Mouse (Mus musculus) liver, embryonic 13.5 days (tissue): ENCODE data around the gene Lmntd1. TPM values are rescaled to one million over a fixed set of nuclear protein-coding genes. Genes with fewer than 3 reads are reported as not detected.

Experiments used
- ATAC-seq: fragments of 200-750 bp; cut with Nextera tagmentation; 2 replicates; pipeline ENCODE4 v1.8.0; 2017; ENCODE audit warnings: low read depth, mild to moderate bottlenecking, moderate number of reproducible peaks, moderate library complexity
- DNase-seq: peaks from one replicate; pipeline ENCODE4 v3.0.0; 2022
- H3K27ac ChIP-seq: fragments of 300-500 bp; sonication (generic); 2 replicates; pipeline ENCODE4 v1.5.1; 2015; ENCODE audit warnings: moderate library complexity, mild to moderate bottlenecking, inconsistent platforms
- H3K27me3 ChIP-seq: fragments of 300-500 bp; sonication (generic); 2 replicates; pipeline ENCODE4 v1.6.1; 2015; ENCODE audit warnings: mild to moderate bottlenecking, inconsistent platforms
- H3K36me3 ChIP-seq: fragments of 300-500 bp; sonication (generic); 2 replicates; pipeline ENCODE4 v1.6.1; 2015; ENCODE audit warnings: mild to moderate bottlenecking, inconsistent platforms
- H3K4me1 ChIP-seq: fragments of 300-500 bp; sonication (generic); replicated peaks from 2 replicates; pipeline ENCODE4 v1.6.1; 2015; ENCODE audit warnings: inconsistent platforms
- H3K4me2 ChIP-seq: fragments of 300-500 bp; sonication (generic); 2 replicates; pipeline ENCODE4 v1.6.1; 2015; ENCODE audit warnings: inconsistent platforms, mild to moderate bottlenecking, moderate library complexity
- H3K4me3 ChIP-seq: fragments of 300-500 bp; sonication (generic); replicated peaks from 2 replicates; pipeline ENCODE4 v1.5.1; 2015; ENCODE audit warnings: mild to moderate bottlenecking, inconsistent platforms
- H3K9ac ChIP-seq: fragments of 300-500 bp; sonication (generic); 2 replicates; pipeline ENCODE4 v1.6.1; 2015; ENCODE audit warnings: mild to moderate bottlenecking, inconsistent platforms
- H3K9me3 ChIP-seq: fragments of 300-500 bp; sonication (generic); replicated peaks from 2 replicates; pipeline ENCODE4 v1.6.1; 2016; ENCODE audit warnings: inconsistent platforms
- WGBS: fragments of 180-500 bp; shearing (Covaris S2); methylation state at CpG from one replicate; pipeline ENCODE4 v1.1.7; 2015; ENCODE audit not compliant: insufficient replicate concordance; 5-methylcytosine and 5-hydroxymethylcytosine counted together
- polyA plus RNA-seq: library from polyadenylated mRNA; unstranded; fragments of >200 nt; fragmentation: Nextera tagmentation; extraction: Ambion mirVana; gene quantifications from 2 replicates; pipeline ENCODE4 v1.2.1, GENCODE M21; 2015

Lmntd1 gene
- polyA plus RNA-seq, 1 experiment from 2014 or later, result not detected

- ATAC-seq (no peak), DNase-seq (no peak)
- 55% methylated on average over 4 of the region's 4 CpGs for WGBS
- no peaks in the 10 kb centered on the region for H3K4me1 ChIP-seq
- no peaks in the 10 kb centered on the region for H3K9me3 ChIP-seq
- H3K27me3 ChIP-seq, result no peaks in the 10 kb centered on the region
- H3K9ac ChIP-seq, result no peak overlapping the region
- no peak overlapping the region for H3K4me3 ChIP-seq
- no peak overlapping the region for H3K4me2 ChIP-seq
- no peak overlapping the region for H3K27ac ChIP-seq
- no peaks in the 10 kb centered on the region for H3K36me3 ChIP-seq
Measured at GRCm38 (mm10) chr6:145478821-145479271, 135.3 kb downstream of the Lmntd1 start.

- H3K27ac ChIP-seq, result no peak overlapping the region
Measured at GRCm38 (mm10) chr6:145477367-145477905, 136.7 kb downstream of the Lmntd1 start.

GRCm38 (mm10) chr6:145471638-145472247 is 142.4 kb downstream of the Lmntd1 start:
- DNase-seq (no peak), ATAC-seq (no peak)
- WGBS, result 70% methylated on average over 11 of the region's 11 CpGs
- Histone ChIP-seq H3K9me3 (0 out of 2 replicates have a peak, but pooled peaks cover 4% of the 10 kb centered on the region), H3K27ac (no peak overlapping the region), H3K9ac (no peak overlapping the region), H3K36me3 (no peaks in the 10 kb centered on the region), H3K4me1 (no peaks in the 10 kb centered on the region), H3K27me3 (no peaks in the 10 kb centered on the region), H3K4me2 (no peak overlapping the region), H3K4me3 (no peak overlapping the region)

More at GRCm38 (mm10) chr6:145477367-145477905, 136.7 kb downstream of the Lmntd1 start:
- no peaks in the 10 kb centered on the region for H3K4me1 ChIP-seq
- H3K36me3 ChIP-seq, result no peaks in the 10 kb centered on the region
- H3K4me2 ChIP-seq, result no peak overlapping the region
- DNase-seq (no peak), ATAC-seq (no peak)
- WGBS, result 59% methylated on average over 10 of the region's 10 CpGs
- H3K9me3 ChIP-seq, result no peaks in the 10 kb centered on the region
- no peaks in the 10 kb centered on the region for H3K27me3 ChIP-seq
- no peak overlapping the region for H3K9ac ChIP-seq
- no peak overlapping the region for H3K4me3 ChIP-seq

DNA sequence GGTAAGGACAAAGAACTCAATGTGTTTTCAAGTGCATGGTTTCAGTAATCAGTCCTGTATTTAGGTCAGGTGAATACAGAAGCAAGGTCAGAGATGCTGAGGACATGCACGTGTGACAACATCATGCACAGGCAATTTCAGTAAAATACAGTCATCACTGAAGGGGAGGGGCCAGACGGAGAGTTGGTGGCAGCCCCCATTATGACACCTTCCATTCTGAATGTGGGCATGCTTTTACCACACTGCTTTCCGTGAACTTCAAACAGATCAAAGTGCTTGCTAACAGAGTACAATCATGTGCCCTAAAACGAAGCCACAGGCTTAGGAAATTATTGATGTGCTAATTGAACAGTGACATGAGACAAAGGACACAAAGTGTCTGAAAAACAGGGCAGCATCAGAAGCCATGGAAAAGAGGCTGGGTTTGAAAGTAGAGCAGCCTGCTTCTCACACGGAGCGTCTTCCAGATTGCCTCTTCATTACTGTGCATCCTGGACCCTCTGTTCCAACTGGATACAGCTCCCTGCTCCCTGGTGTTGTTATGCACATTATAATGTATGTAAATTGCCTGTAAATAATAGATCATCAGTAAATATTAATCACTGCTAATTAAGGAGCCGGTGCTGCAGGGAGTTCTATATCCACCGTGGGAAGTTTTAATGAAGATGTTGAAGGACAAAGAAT is 144.7 kb downstream of the Lmntd1 start:
- Histone ChIP-seq H3K27ac (no peak overlapping the region), H3K4me1 (no peaks in the 10 kb centered on the region), H3K4me3 (no peak overlapping the region), H3K36me3 (no peaks in the 10 kb centered on the region), H3K4me2 (no peak overlapping the region), H3K9me3 (0 out of 2 replicates have a peak, but pooled peaks cover 4% of the 10 kb centered on the region), H3K27me3 (no peaks in the 10 kb centered on the region), H3K9ac (no peak overlapping the region)
- DNase-seq (no peak), ATAC-seq (no peak)
- 67% methylated on average over 8 of the region's 8 CpGs for WGBS

DNA sequence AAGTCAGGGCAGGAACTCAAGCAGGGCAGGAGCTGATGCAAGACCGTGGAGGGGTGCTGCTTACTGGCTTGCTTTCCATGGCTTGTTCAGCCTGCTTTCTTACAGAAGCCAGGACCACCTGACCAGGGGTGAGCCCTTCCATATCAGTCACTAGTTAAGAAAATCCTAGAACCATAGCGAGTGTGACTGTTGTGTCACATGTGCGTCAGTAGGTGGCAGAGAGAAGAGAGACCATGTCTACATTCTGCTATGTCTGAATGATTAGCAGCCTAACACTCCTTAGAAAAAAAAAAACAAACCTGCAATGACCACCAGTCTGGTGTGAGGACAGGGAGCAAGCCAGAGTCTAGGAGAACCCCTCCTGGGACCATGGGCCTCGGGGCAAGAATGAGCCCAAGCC is 150.1 kb downstream of the Lmntd1 start:
- WGBS, result 58% methylated on average over 4 of the region's 4 CpGs

GRCm38 (mm10) chr6:145462677-145463245 is 151.4 kb downstream of the Lmntd1 start:
- no peak overlapping the region for H3K4me2 ChIP-seq
- no peaks in the 10 kb centered on the region for H3K4me1 ChIP-seq
- ATAC-seq, result no peak
- no peak overlapping the region for H3K4me3 ChIP-seq
- 64% methylated on average over 12 of the region's 12 CpGs for WGBS
- no peak overlapping the region for H3K9ac ChIP-seq
- H3K36me3 ChIP-seq, result no peaks in the 10 kb centered on the region
- H3K27ac ChIP-seq, result no peak overlapping the region
- 0 out of 2 replicates have a peak, but pooled peaks cover 4% of the 10 kb centered on the region for H3K9me3 ChIP-seq
- no peak for DNase-seq
- H3K27me3 ChIP-seq, result no peaks in the 10 kb centered on the region

More for the DNA sequence above, 150.1 kb downstream of the Lmntd1 start:
- ATAC-seq (no peak), DNase-seq (no peak)
- no peaks in the 10 kb centered on the region for H3K27me3 ChIP-seq
- H3K9ac ChIP-seq, result no peak overlapping the region
- H3K4me2 ChIP-seq, result no peak overlapping the region
- no peaks in the 10 kb centered on the region for H3K4me1 ChIP-seq
- H3K36me3 ChIP-seq, result no peaks in the 10 kb centered on the region
- H3K27ac ChIP-seq, result no peak overlapping the region
- no peak overlapping the region for H3K4me3 ChIP-seq
- H3K9me3 ChIP-seq, result 0 out of 2 replicates have a peak, but pooled peaks cover 4% of the 10 kb centered on the region

DNA sequence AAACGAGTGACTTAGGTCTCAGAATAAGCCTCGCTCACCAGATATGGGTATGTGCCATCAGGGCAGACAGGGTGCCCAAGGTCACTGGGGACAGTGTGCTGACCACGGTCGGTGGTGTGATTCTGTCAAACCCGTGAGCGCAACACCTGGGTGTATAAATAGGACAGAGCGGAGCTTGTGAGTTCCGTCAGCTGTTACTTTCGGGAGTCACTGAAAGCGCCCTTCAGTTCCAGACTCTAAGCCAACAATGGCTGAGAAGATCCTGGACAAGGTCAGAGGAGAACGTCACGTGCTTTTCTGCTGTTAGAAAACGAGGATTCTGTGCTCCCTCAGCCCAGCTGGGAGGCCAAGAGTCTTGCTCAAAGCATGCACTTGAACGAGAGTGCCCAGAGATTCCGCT is 157.1 kb downstream of the Lmntd1 start:
- no peaks in the 10 kb centered on the region for H3K4me1 ChIP-seq
- ATAC-seq (no peak), DNase-seq (no peak)
- no peak overlapping the region for H3K4me2 ChIP-seq
- H3K27me3 ChIP-seq, result no peaks in the 10 kb centered on the region
- no peak overlapping the region for H3K27ac ChIP-seq
- no peaks in the 10 kb centered on the region for H3K36me3 ChIP-seq
- H3K4me3 ChIP-seq, result no peak overlapping the region
- H3K9ac ChIP-seq, result no peak overlapping the region
- H3K9me3 ChIP-seq, result no peaks in the 10 kb centered on the region
- 66% methylated on average over 15 of the region's 15 CpGs for WGBS

- H3K4me2 ChIP-seq, result no peak overlapping the region
- DNase-seq (no peak), ATAC-seq (no peak)
- no peaks in the 10 kb centered on the region for H3K36me3 ChIP-seq
- whole genome bisulfite sequencing, result 66% methylated on average over 15 of the region's 15 CpGs
- no peaks in the 10 kb centered on the region for H3K27me3 ChIP-seq
- no peaks in the 10 kb centered on the region for H3K4me1 ChIP-seq
- H3K27ac ChIP-seq, result no peak overlapping the region
- no peaks in the 10 kb centered on the region for H3K9me3 ChIP-seq
- no peak overlapping the region for H3K9ac ChIP-seq
- no peak overlapping the region for H3K4me3 ChIP-seq
Measured at GRCm38 (mm10) chr6:145450628-145451403, 163.3 kb downstream of the Lmntd1 start.

GRCm38 (mm10) chr6:145448361-145448760 is 165.8 kb downstream of the Lmntd1 start:
- DNase-seq (no peak), ATAC-seq (no peak)
- Histone ChIP-seq H3K9me3 (no peaks in the 10 kb centered on the region), H3K27me3 (no peaks in the 10 kb centered on the region), H3K4me1 (no peaks in the 10 kb centered on the region), H3K36me3 (no peaks in the 10 kb centered on the region), H3K9ac (no peak overlapping the region), H3K4me2 (no peak overlapping the region), H3K27ac (no peak overlapping the region), H3K4me3 (no peak overlapping the region)
- WGBS, result 41% methylated on average over 2 of the region's 2 CpGs

DNA sequence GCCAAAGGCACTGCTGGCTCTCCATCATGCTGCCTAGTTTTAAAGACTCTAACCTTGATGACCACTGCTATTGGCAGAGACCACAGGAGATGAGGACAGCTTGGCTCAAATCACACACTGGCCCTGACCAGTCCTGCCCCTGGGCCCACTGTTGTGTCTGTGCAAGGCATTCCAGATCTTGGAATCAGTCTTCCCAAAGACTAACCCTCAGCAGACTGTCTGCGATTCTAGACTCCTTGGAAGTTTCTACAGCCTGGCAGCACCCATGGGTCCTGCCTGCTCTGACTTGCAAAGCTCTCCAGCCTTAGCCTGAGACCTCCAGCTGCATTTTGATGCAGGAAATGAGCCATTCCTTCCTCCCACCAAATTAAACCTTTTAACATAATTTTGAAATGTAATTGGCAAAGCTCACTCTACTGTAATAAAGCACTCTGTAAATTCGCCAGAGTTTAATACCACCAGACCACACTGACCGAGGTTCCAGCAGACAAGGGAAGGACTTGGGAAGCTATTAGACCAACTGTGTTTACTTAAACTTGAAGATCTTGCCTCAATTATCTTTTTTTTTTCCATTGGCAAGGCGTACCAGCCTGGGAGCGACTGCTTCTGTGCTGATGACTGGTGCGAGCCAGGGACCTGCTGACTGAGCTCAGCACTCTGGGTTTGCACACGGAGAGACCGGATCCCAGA is 168.2 kb downstream of the Lmntd1 start:
- Histone ChIP-seq H3K9ac (no peak overlapping the region), H3K9me3 (no peaks in the 10 kb centered on the region), H3K36me3 (no peaks in the 10 kb centered on the region), H3K4me1 (no peaks in the 10 kb centered on the region), H3K4me2 (no peak overlapping the region), H3K4me3 (no peak overlapping the region), H3K27me3 (no peaks in the 10 kb centered on the region), H3K27ac (no peak overlapping the region)
- no peak for ATAC-seq
- 64% methylated on average over 8 of the region's 8 CpGs for WGBS
- DNase-seq, result no peak
